Mouse (Mus musculus) adrenal gland (tissue): ENCODE measurements around the gene Camta1.

Experiments
- intact Hi-C: fragments of 180-260 bp; cut with DNase I; formaldehyde crosslinking; loops from one replicate; pipeline ENCODE4 v1.15.1; 2025

Gene Camta1

GRCm38 (mm10) chr4:151538446-151539166 is 323.1 kb downstream of the Camta1 start:
- intact Hi-C loops, result no loop called here

DNA sequence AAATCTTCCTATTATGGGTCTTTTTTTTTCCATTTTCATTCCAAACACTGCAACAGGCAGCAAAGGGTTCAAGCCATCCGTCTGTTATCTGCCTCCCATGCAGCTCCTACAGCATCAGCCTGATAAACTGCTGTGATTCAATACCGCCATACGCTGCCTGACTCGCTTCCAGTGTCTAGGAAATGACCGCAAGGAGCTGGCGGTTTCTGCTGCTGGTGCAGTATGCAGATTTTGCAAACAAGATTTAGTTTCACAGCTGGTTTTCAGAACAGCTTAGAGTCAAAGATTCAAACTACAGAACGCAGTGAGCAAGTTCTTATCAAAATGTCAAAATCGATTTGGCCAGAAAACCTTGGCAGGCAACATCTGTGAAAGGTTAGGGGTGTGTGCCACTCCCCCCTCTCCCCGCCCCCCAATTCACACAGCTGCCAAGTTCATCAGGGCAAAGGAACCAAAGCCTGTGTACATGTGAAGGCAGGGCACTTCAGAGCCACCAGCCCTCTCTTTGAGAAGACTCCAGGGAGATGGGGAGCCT is 325.7 kb downstream of the Camta1 start:
- intact Hi-C loops, result no loop called here

- intact Hi-C loops, result no loop called here
Observed at GRCm38 (mm10) chr4:151533451-151533850, 328.2 kb downstream of the Camta1 start.

DNA sequence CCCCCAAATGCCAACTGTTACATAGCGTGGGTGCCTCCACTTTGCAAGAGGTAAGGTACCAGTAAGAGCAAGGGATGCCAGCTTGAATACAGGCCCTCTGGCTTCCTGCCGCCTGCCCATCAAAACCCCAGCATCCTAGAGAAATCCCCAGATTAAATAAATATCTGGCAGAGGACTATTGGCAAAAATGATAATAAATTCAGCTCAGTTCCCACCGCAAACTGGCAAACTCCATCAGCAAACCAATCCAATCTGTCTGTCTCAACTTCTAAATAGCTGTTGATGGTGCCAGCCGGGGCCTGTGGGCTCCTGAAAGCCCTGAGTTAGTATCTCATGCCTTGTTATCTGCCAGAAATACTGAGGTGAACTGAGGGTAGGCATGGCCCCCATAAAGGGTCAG is 333.2 kb downstream of the Camta1 start:
- intact Hi-C loops, result no loop called here

DNA sequence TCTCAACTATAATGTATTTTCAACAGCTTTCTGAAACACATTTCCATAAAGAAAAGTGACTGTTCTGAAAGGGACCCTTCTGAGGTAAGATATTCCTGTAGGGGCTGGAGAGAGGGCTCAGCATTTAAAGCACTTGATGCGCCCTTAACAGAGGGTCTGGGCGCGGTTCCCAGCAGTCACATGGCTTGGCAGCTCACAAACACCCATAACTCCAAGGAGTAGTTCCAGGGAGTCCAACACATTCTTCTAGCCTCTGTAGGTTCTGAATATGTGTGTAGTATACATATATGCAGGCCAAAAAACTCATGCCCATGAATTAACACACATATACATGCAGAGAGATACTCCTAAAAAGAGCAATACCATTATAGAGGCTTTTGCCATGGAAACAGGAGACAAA is 333.9 kb downstream of the Camta1 start:
- intact Hi-C loops, result no loop called here

GRCm38 (mm10) chr4:151520103-151520502 is 341.6 kb downstream of the Camta1 start:
- intact Hi-C loops, result no loop called here

DNA sequence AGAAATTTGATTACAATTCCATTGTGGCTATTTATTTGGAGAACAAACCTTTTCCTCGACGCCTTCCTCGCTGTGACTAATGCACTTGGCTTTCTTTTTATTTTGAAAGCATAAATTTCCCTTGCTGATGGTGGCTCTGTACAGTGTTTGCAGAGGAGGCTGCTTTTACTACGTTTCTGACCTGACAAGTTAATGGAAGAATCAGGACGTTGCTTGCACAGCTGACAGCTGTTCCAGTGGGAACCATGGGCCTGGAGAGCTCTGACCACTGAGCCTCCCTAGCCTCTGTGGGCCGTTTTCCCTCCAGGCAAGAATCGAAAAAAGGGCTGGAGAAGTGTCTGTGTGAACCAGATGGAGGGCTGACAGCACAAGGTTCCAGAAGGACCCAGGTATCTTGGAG is 342.7 kb downstream of the Camta1 start:
- intact Hi-C loops, result no loop called here

- intact Hi-C loops, result no loop called here
Observed at GRCm38 (mm10) chr4:151516998-151517799, 344.5 kb downstream of the Camta1 start.

DNA sequence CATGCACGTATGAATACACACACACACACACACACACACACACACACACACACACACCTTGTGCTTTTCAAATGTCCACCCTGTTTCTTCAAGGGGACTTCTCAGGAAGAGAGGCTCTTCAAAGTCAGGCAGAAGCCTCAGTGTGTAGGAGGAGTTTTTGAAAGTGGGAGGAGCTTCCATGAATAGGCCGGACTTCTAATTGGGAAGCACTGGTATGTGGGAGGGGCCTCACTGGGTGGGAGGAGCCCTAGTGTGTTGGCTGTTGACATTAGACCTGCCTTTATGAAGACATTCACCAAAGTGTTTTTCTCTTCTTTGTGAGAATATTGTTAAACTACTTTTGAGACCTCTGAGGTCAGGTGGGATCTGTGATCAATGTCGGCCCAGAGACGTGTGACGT is 346.4 kb downstream of the Camta1 start:
- intact Hi-C loops, result no loop called here

DNA sequence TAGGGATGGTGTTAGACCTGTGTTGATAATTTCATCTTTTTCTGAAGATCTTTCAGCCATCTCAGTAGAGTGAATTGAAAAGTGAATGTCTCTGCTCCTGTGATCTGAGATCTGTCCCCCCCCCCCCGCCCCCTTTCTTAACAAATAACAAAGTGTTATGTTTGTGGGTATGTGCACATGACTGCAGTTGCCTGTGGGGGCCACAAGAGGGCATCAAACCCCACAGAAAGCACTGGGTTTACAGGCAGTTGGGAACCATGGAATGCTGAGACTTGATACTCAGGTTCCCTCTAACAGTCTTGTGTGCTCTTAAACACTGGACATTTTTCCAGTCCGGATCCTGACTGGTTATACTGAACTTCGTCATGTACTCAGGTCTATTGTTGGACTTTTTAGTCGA is 350.6 kb downstream of the Camta1 start:
- intact Hi-C loops, result no loop called here

GRCm38 (mm10) chr4:151510417-151510816 is 351.3 kb downstream of the Camta1 start:
- intact Hi-C loops, result no loop called here

GRCm38 (mm10) chr4:151506701-151507100 is 355.0 kb downstream of the Camta1 start:
- intact Hi-C loops, result no loop called here

- intact Hi-C loops, result no loop called here
Observed at GRCm38 (mm10) chr4:151498481-151499276, 363.0 kb downstream of the Camta1 start.

- intact Hi-C loops, result no loop called here
Observed at GRCm38 (mm10) chr4:151496581-151496980, 365.1 kb downstream of the Camta1 start.

DNA sequence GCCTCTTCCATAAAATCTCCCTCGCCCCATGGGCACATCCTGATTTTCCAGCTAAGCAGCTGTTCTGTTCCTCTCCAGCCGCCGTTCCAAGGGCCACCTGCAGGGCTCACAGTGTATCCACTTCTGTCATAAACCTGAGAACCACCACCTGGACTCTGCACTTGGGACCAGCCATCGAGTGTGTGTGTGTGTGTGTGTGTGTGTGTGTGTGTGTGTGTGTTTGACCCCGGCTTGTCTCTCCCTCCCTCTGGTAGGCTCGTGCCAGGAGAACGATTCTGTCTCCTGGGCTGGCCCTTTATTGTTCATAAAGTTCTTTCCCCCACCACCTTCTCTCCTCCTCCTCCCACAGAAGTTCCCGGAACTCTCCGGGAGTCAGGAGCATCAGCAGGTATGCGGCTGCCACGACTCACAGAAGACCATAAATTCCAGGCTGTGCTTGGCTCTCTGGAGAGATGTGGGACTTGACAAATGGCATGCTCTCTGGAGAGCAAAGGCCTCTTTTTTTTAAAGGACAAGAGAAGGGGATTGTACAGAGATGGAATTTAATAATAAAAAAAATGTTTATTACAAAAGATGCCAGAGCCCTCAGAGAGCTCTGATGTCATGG is 366.3 kb downstream of the Camta1 start:
- intact Hi-C loops, result no loop called here

- intact Hi-C loops, result no loop called here
Observed at GRCm38 (mm10) chr4:151492786-151493185, 368.9 kb downstream of the Camta1 start.

- intact Hi-C loops, result loop anchor here (10.0 kb wide), 1 partner anchor 371 kb away; no protein-coding TSS in a partner anchor
Observed at GRCm38 (mm10) chr4:151483977-151484313, 377.7 kb downstream of the Camta1 start.

DNA sequence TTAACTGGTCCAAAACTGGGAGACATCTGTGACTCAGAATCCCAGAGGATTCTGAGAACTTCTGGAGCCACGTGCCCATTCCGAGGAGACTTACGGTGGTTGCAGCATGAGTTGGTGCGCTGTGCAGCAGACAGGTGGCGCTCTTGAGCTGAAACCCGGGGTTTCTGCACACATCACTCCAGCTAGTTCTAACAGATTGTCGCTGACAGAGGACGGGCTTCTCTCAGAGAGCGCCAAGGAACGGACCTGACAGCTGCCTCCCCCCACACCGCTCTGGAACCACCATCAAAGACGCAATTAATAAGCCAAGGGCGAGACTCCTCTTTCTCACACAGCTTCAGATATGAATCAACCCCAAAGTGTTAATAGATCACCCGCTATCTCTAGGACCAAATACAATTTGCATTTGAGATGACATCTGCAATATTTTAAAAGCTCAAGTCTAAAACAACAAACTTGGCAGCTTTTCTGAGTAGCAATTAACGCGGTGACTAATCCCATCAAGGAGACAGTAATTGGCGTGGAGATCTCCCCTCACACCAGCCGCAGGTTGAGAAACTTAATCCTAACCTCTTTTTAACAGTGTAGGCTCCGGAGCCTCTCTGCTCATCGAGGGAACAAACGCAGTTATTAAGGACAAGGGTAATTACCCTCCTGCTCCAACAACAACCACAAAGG is 378.2 kb downstream of the Camta1 start:
- intact Hi-C loops, result loop anchor here (10.0 kb wide), 1 partner anchor 371 kb away; no protein-coding TSS in a partner anchor

GRCm38 (mm10) chr4:151480928-151481327 is 380.7 kb downstream of the Camta1 start:
- intact Hi-C loops, result loop anchor here (10.0 kb wide), 1 partner anchor 374 kb away; no protein-coding TSS in a partner anchor

GRCm38 (mm10) chr4:151477950-151478349 is 383.7 kb downstream of the Camta1 start:
- intact Hi-C loops, result loop anchor here (10.0 kb wide), 1 partner anchor 143 kb away; no protein-coding TSS in a partner anchor
